Mouse (Mus musculus) stomach, postnatal 0 days (tissue): Measurements from ENCODE around the gene Sox5. TPM values are rescaled to one million over a fixed set of nuclear protein-coding genes. Genes with fewer than 3 reads are reported as not detected.

Experiments
- ATAC-seq: fragments of 200-750 bp; cut with Nextera tagmentation; 2 replicates; pipeline ENCODE4 v1.8.0; 2017; ENCODE audit not compliant: low FRiP score, low TSS enrichment
- DNase-seq: peaks from one replicate; pipeline ENCODE4 v3.0.0-alpha.2; 2016; ENCODE audit warnings: low spot score
- H3K27ac ChIP-seq: fragments of 300-500 bp; sonication (generic); replicated peaks from 2 replicates; pipeline ENCODE4 v1.5.1; 2014; ENCODE audit warnings: mild to moderate bottlenecking, control low read depth
- H3K27me3 ChIP-seq: fragments of 300-500 bp; sonication (generic); 2 replicates; pipeline ENCODE4 v1.6.1; 2014; ENCODE audit warnings: low read length; ENCODE audit not compliant: control insufficient read depth, insufficient read depth
- H3K36me3 ChIP-seq: fragments of 300-500 bp; sonication (generic); 2 replicates; pipeline ENCODE4 v1.6.1; 2014; ENCODE audit warnings: low read length, mixed read lengths; ENCODE audit not compliant: control insufficient read depth, insufficient read depth
- H3K4me1 ChIP-seq: fragments of 300-500 bp; sonication (generic); replicated peaks from 2 replicates; pipeline ENCODE4 v1.6.1; 2014; ENCODE audit warnings: antibody characterized with exemption; ENCODE audit not compliant: control insufficient read depth, insufficient read depth
- H3K4me2 ChIP-seq: fragments of 300-500 bp; sonication (generic); replicated peaks from 2 replicates; pipeline ENCODE4 v1.6.1; 2014; ENCODE audit warnings: low read depth, mild to moderate bottlenecking, control low read depth, moderate library complexity
- H3K4me3 ChIP-seq: fragments of 300-500 bp; sonication (generic); 2 replicates; pipeline ENCODE4 v1.5.1; 2014; ENCODE audit warnings: low read depth, low read length, control low read depth
- H3K9ac ChIP-seq: fragments of 300-500 bp; sonication (generic); 2 replicates; pipeline ENCODE4 v1.6.1; 2014; ENCODE audit warnings: mild to moderate bottlenecking, low read length, control low read depth, mixed read lengths
- H3K9me3 ChIP-seq: fragments of 300-500 bp; sonication (generic); 2 replicates; pipeline ENCODE4 v1.6.1; 2016; ENCODE audit warnings: low read length; ENCODE audit not compliant: control insufficient read depth
- CTCF ChIP-seq: IDR thresholded peaks from 2 replicates; pipeline ENCODE4 v1.5.1; 2016; ENCODE audit warnings: antibody characterized with exemption, low read depth, mild to moderate bottlenecking, moderate library complexity
- EP300 ChIP-seq: optimal IDR thresholded peaks from 2 replicates; pipeline ENCODE3; 2016; ENCODE audit warnings: antibody characterized with exemption
- WGBS: fragments of 180-500 bp; shearing (Covaris S2); extraction: QIAGEN DNeasy Blood & Tissue Kit; methylation state at CpG from one replicate; pipeline ENCODE4 v1.1.7; 2014; 5-methylcytosine and 5-hydroxymethylcytosine counted together
- polyA plus RNA-seq: library from polyadenylated mRNA; unstranded; fragments of >200 nt; fragmentation: Nextera tagmentation; extraction: Ambion mirVana; gene quantifications from 2 replicates; pipeline ENCODE4 v1.2.1, GENCODE M21; 2015

The Sox5 gene
- polyA plus RNA-seq, 1 experiment from 2014 or later: 9.8 TPM

DNA sequence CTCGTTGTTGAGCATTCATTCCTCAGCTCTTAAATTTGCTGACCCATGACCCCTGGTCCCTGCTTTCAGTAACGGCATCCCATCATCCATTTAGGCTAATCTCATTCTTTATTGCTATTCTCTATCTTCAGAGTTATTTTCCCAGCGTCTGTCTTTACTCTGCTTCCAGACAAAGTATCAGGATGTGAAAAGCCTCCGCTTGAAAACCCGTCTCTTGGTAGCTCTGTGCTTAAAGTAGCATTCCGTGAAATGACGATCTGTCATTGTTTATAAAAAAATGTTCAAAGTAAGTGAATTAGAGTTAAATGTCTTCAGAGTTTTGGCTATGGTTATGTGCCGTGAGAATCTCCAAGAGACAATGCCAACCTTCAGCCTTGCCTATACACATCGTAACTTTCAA is 915.2 kb downstream of the Sox5 start:
- no peaks in the 10 kb centered on the region for H3K9me3 ChIP-seq
- H3K9ac ChIP-seq: no peak overlapping the region
- H3K36me3 ChIP-seq: no peaks in the 10 kb centered on the region
- ATAC-seq: no peak
- H3K27me3 ChIP-seq: no peaks in the 10 kb centered on the region
- no peak for DNase-seq
- 65% methylated on average over 9 of the region's 9 CpGs for WGBS
- no peak for TF ChIP-seq EP300
- no peak for TF ChIP-seq CTCF
- H3K4me1 ChIP-seq: no peaks in the 10 kb centered on the region
- no peak overlapping the region for H3K4me3 ChIP-seq
- H3K4me2 ChIP-seq: no peak overlapping the region
- H3K27ac ChIP-seq: no peak overlapping the region

DNA sequence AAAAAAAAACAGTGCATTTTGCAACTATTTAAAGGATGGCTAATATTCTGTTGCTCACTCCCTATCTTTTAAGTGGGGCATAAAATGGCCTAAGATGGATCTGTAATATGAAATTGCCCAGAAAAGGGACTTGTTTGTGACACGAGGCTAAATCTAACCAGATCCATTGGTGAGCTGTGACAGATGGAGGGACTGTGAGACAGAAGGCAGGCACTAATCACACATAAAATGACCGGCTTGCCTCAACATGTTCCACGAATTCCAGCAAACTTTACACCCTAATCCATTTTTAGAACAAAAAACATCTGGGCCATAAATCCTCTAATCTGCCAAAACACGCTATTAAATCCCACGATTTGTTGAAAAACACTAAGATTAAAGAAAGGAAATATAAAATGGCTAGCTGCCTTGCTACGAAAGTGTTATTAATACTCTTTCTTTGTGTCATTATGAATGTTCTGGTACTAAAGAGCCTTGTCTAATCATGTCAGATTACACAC is 919.1 kb downstream of the Sox5 start:
- DNase-seq (no peak), ATAC-seq (no peak; the same call in 1 of the 2 replicates)
- Histone ChIP-seq H3K36me3 (no peaks in the 10 kb centered on the region), H3K27ac (no peak overlapping the region), H3K4me1 (no peaks in the 10 kb centered on the region), H3K4me3 (no peak overlapping the region), H3K9ac (no peak overlapping the region), H3K9me3 (no peaks in the 10 kb centered on the region), H3K27me3 (no peaks in the 10 kb centered on the region), H3K4me2 (no peak overlapping the region)
- TF ChIP-seq CTCF: no peak
- TF ChIP-seq EP300: no peak
- 31% methylated on average over 6 of the region's 6 CpGs for WGBS

DNA sequence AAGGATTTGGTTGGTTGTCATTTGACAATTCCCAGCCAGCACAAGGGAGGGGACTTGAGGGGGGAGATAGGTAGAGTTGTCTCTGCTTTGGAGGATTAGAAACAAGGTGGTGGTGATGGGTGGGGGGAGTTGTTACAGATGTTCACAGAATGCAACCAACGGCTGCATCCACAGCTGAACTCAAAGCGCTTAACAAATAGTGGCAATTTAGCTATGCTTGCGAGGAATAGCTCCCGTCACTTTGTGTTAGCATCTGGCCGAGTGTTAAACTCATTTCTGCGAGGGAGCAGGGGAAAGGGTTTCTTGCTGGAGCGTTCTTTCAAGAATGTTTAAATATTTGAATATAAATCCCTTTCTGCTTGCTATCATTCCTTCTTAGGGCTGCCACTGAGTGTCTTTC is 921.7 kb downstream of the Sox5 start:
- Histone ChIP-seq H3K27ac (no peak overlapping the region), H3K9me3 (no peaks in the 10 kb centered on the region), H3K36me3 (no peaks in the 10 kb centered on the region), H3K4me3 (no peak overlapping the region), H3K9ac (no peak overlapping the region), H3K4me1 (no peaks in the 10 kb centered on the region), H3K27me3 (no peaks in the 10 kb centered on the region), H3K4me2 (no peak overlapping the region)
- no peak for ATAC-seq
- TF ChIP-seq CTCF (no peak), EP300 (no peak)
- WGBS: 64% methylated on average over 7 of the region's 7 CpGs
- DNase-seq: no peak

DNA sequence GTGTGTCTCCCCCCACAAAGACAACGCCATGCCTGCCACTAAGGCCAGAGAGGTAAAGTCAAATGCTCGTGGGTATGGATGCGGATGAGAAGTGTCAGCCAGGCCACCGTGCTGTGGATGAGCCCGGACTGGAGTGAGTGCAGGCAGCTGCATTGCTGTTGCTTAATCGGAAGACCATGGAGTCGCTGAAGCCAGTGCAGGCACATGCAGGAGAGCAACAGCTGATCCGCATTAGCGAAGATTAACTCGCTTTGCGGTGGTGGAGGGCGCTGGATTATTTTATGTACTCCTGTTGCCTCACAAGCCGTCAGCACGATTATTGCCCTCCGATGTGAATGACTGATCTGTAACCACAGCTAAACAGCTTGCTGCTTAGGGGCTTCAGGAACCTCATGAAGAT is 922.2 kb downstream of the Sox5 start:
- no peak overlapping the region for H3K9ac ChIP-seq
- no peak for DNase-seq
- WGBS: 65% methylated on average over 15 of the region's 15 CpGs
- H3K27ac ChIP-seq: no peak overlapping the region
- no peak for ATAC-seq
- H3K36me3 ChIP-seq: no peaks in the 10 kb centered on the region
- H3K27me3 ChIP-seq: no peaks in the 10 kb centered on the region
- H3K4me3 ChIP-seq: no peak overlapping the region
- TF ChIP-seq CTCF (no peak), EP300 (no peak)
- H3K4me2 ChIP-seq: no peak overlapping the region
- H3K9me3 ChIP-seq: no peaks in the 10 kb centered on the region
- H3K4me1 ChIP-seq: no peaks in the 10 kb centered on the region

DNA sequence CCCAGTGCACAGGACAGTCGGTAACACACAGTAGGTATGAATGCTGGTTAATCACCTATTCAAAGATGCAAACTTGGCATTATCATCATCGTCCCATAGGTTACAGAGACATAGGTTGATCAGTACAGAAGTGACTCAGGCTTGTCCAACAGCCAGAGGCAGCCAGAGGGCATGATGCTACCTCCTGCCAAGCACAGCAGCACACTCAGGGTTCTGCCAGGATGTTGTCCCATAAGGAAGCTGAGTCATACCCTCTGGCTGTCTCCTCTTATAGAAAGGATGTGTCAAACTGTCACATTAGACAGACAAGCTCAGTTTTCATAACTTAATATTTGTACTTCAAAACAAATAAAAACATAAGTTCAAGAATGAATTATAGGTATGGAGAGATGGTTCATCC is 923.2 kb downstream of the Sox5 start:
- WGBS: 90% methylated on average over 2 of the region's 2 CpGs
- no peaks in the 10 kb centered on the region for H3K4me1 ChIP-seq
- DNase-seq (no peak), ATAC-seq (no peak)
- H3K27me3 ChIP-seq: no peaks in the 10 kb centered on the region
- no peaks in the 10 kb centered on the region for H3K36me3 ChIP-seq
- no peak overlapping the region for H3K27ac ChIP-seq
- H3K9me3 ChIP-seq: no peaks in the 10 kb centered on the region
- H3K9ac ChIP-seq: no peak overlapping the region
- no peak overlapping the region for H3K4me3 ChIP-seq
- TF ChIP-seq CTCF (no peak), EP300 (no peak)
- no peak overlapping the region for H3K4me2 ChIP-seq

DNA sequence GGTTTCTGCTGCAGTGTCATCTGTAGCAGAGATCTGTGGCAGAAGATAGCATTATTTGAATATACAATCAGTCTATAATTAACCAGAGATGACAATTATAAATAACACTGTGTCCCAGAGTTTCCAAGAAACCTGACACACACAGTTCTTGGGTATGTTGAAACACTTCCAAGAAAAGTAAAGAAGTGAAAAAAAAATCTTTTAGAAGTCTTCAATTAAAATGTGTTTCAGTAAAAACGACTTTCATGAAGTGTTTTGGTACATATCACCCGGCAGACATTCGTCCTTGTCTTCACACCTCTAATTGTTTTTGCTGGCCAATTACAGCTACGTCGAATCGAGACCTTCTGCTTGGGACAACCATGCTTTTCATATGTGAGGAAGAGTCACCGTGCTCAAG is 924.4 kb downstream of the Sox5 start:
- no peak for TF ChIP-seq EP300
- no peak for TF ChIP-seq CTCF
- Histone ChIP-seq H3K9ac (no peak overlapping the region), H3K36me3 (no peaks in the 10 kb centered on the region), H3K4me1 (no peaks in the 10 kb centered on the region), H3K27me3 (no peaks in the 10 kb centered on the region), H3K4me2 (no peak overlapping the region), H3K4me3 (no peak overlapping the region), H3K9me3 (no peaks in the 10 kb centered on the region), H3K27ac (no peak overlapping the region)
- WGBS: 78% methylated on average over 7 of the region's 7 CpGs
- no peak for DNase-seq
- no peak for ATAC-seq
